Mouse (Mus musculus): ENCODE results near the gene Rpusd1.

Rpusd1 gene

GRCm38 (mm10) chr17:25727265-25728008 is at the start of gene Rpusd1, which contains the start of gene Chtf18:
TSS of gene Rpusd1 (plus strand) at chr17:25727670.
TSS of gene Chtf18 (minus strand) at chr17:25727419.
- DNase-seq (ENCODE audit: low spot score), result peak; percentile 99

- DNase-seq (ENCODE audit: low spot score), result no peak
Observed at GRCm38 (mm10) chr17:25677969-25678368, 49.5 kb upstream of the Rpusd1 start.

GRCm38 (mm10) chr17:25679818-25680217 is 47.7 kb upstream of the Rpusd1 start:
- no peak for DNase-seq (ENCODE audit: low spot score)

- no peak for DNase-seq (ENCODE audit: low spot score)
Observed at GRCm38 (mm10) chr17:25681636-25682035, 45.8 kb upstream of the Rpusd1 start.

- DNase-seq (ENCODE audit: low spot score), result no peak
Observed at GRCm38 (mm10) chr17:25686323-25686722, 41.1 kb upstream of the Rpusd1 start.

GRCm38 (mm10) chr17:25688922-25689321 is 38.5 kb upstream of the Rpusd1 start:
- DNase-seq (ENCODE audit: low spot score), result no peak

GRCm38 (mm10) chr17:25696263-25696662 is 31.2 kb upstream of the Rpusd1 start:
- no peak for DNase-seq (ENCODE audit: low spot score)

- DNase-seq (ENCODE audit: low spot score), result peak; percentile 60
Observed at GRCm38 (mm10) chr17:25698446-25698845, 29.0 kb upstream of the Rpusd1 start.

- no peak for DNase-seq (ENCODE audit: low spot score)
Observed at GRCm38 (mm10) chr17:25700863-25701496, 26.5 kb upstream of the Rpusd1 start.

- no peak for DNase-seq (ENCODE audit: low spot score)
Observed at GRCm38 (mm10) chr17:25709994-25710393, 17.5 kb upstream of the Rpusd1 start.

- no peak for DNase-seq (ENCODE audit: low spot score)
Observed at GRCm38 (mm10) chr17:25711136-25711535, 16.3 kb upstream of the Rpusd1 start.

GRCm38 (mm10) chr17:25715627-25716026 is 11.8 kb upstream of the Rpusd1 start:
- no peak for DNase-seq (ENCODE audit: low spot score)

- no peak for DNase-seq (ENCODE audit: low spot score)
Observed at GRCm38 (mm10) chr17:25716130-25716529, 11.3 kb upstream of the Rpusd1 start.

- DNase-seq (ENCODE audit: low spot score), result no peak
Observed at GRCm38 (mm10) chr17:25716711-25717637, 10.5 kb upstream of the Rpusd1 start, which contains the start of gene Gng13. TSS of gene Gng13 (plus strand) at chr17:25717171.

- no peak for DNase-seq (ENCODE audit: low spot score)
Observed at GRCm38 (mm10) chr17:25717691-25718090, 9.8 kb upstream of the Rpusd1 start.

- DNase-seq (ENCODE audit: low spot score), result no peak
Observed at GRCm38 (mm10) chr17:25721476-25721875, 6.0 kb upstream of the Rpusd1 start.

GRCm38 (mm10) chr17:25723470-25723869 is 4.0 kb upstream of the Rpusd1 start:
- no peak for DNase-seq (ENCODE audit: low spot score)

- DNase-seq (ENCODE audit: low spot score), result no peak
Observed at GRCm38 (mm10) chr17:25723919-25724318, 3.6 kb upstream of the Rpusd1 start.

GRCm38 (mm10) chr17:25725264-25725663 is 2.2 kb upstream of the Rpusd1 start:
- no peak for DNase-seq (ENCODE audit: low spot score)

GRCm38 (mm10) chr17:25728009-25728270 is 470 bp downstream of the Rpusd1 start:
- no peak for DNase-seq (ENCODE audit: low spot score)

- peak; percentile 72 for DNase-seq (ENCODE audit: low spot score)
Observed at GRCm38 (mm10) chr17:25732082-25732481, 4.6 kb downstream of the Rpusd1 start.

GRCm38 (mm10) chr17:25735246-25735645 is 7.8 kb downstream of the Rpusd1 start:
- DNase-seq (ENCODE audit: low spot score), result no peak

- no peak for DNase-seq (ENCODE audit: low spot score)
Observed at GRCm38 (mm10) chr17:25735745-25736144, 8.3 kb downstream of the Rpusd1 start, which contains the start of gene Mslnl. TSS of gene Mslnl (plus strand) at chr17:25736042.

All from testis, postnatal 14 days (tissue).